Mouse (Mus musculus): ENCODE measurements around the gene Lsm6. TPM values are rescaled to one million over a fixed set of nuclear protein-coding genes. Genes with fewer than 3 reads are reported as not detected.

Gene Lsm6
- polyA plus RNA-seq (2012; rRNA removed), result 4.2 and 8.5 TPM in 2 replicates

DNA sequence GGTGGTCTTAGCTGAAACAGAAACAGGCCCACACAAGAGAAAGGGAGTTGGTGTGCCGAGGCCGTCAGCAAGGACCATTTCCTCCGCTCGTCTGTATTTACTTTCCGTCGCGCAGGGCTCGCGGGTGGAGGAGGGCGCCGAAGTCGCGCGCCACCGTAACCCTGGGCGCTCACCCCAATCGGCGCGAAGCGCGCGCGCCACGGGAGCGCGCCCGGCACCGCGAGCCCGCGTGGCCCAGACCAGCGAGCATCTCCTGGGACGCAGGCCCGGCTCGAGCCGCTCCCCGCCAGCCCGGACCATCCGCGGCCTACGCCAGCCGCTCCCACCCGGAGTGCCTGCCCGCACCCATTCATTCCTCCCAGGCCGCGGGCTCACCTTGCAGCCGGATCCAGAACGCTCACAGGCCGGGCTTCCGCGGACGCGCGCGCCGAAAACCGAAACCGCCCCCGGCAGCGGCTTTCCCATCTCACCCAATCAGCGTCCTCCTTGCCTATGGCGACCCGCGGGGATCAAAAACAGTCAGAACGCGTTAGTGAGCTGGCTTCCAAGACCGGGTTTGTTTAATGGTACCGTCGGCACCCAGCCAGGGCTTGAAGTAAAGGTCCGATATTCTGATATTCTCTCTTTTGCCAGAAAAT lies at the start of gene Lsm6:
Gene Lsm6, minus strand, starts transcription at position 468 of the 638 bp plus-strand sequence.
- Histone ChIP-seq H3K4me1 (ENCODE audit: control insufficient read depth, insufficient read depth, low read length) (peaks cover 9% of the 10 kb centered on the region), H3K4me3 (replicated peaks; ENCODE audit: extremely low read depth, low read depth, low read length) (peak within 1 kb of the TSS; percentile 89)
- WGBS, result under 1% methylated on average over 67 of the region's 70 CpGs
- TF ChIP-seq POLR2A (IDR thresholded peaks at IDR 0.05; ENCODE audit: borderline replicate concordance, extremely low read depth, low read depth, low read length) (peak; percentile 62; the same call in 1 of the 2 replicates), CTCF (IDR thresholded peaks at IDR 0.05; ENCODE audit: insufficient read depth, low read length) (no peak)
- peak; percentile 99 for DNase-seq

DNA sequence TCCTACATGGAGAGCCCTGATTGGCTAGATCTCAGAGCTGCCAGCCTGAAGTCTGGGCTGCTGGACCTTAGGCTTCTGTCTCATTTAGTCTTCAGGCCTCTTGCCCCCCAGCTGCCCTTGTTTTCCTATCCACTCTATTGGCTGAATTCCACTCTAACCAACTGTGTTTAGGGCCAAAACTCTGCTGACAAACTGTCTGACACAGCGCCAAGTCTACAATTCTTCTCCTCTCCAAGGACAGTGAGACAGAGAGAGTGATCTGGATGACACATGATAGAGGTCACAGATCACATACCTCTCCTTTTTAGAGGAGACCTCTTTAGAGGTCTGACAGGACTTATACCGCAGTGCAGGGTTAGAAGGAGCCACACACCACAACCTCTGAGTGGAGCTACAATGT lies 46.1 kb upstream of the Lsm6 start:
- Histone ChIP-seq H3K4me1 (ENCODE audit: control insufficient read depth, insufficient read depth, low read length) (no peaks in the 10 kb centered on the region), H3K4me3 (replicated peaks; ENCODE audit: extremely low read depth, low read depth, low read length) (no peak overlapping the region)
- 80% methylated on average over 2 of the region's 2 CpGs for WGBS
- TF ChIP-seq CTCF (IDR thresholded peaks at IDR 0.05; ENCODE audit: insufficient read depth, low read length) (no peak), POLR2A (IDR thresholded peaks at IDR 0.05; ENCODE audit: borderline replicate concordance, extremely low read depth, low read depth, low read length) (no peak)
- no peak for DNase-seq

DNA sequence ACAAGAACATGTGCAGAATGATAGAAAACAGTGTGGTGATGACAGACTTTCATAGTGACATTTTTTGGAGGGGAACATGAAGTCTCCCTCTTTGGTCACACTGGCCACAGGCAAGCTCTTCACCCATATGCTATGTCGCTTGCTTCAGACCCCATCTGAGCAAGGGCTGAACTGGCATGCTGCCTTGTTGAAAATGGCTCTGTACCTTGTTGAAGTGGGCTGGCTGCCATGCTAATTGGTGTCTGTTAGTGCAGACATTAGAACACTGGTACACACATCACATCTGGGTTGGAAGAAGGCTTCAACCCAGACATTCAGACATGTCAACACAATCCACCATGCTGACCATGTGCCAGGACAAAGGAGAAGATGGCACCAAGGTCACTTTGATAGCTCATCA lies 42.1 kb upstream of the Lsm6 start:
- 77% methylated on average over 1 of the region's 1 CpGs for WGBS

DNA sequence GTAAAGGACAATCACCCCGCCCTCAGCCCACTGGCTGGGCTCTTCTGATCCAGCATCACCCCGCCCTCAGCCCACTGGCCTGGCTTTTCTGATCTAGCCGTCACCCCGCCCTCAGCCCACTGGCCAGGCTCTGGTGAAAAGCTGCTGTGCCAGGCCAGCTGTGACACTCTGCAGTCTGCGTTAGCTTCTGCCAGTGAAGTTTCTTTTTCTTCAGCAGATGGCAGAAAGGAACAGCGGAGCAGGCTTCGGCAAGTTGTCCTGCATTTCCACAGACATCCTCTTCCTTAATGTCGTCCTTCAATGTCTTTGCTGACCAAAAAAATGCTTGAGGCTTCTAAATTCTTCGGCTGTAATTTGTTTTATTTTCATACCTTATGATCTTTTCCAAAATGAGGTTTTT lies 41.1 kb upstream of the Lsm6 start:
- whole genome bisulfite sequencing, result 59% methylated on average over 9 of the region's 9 CpGs
- TF ChIP-seq POLR2A (IDR thresholded peaks at IDR 0.05; ENCODE audit: borderline replicate concordance, extremely low read depth, low read depth, low read length) (no peak), CTCF (IDR thresholded peaks at IDR 0.05; ENCODE audit: insufficient read depth, low read length) (no peak)

More for the DNA sequence above, 42.1 kb upstream of the Lsm6 start:
- TF ChIP-seq POLR2A (IDR thresholded peaks at IDR 0.05; ENCODE audit: borderline replicate concordance, extremely low read depth, low read depth, low read length) (no peak), CTCF (IDR thresholded peaks at IDR 0.05; ENCODE audit: insufficient read depth, low read length) (no peak)
- no peak overlapping the region for H3K4me3 ChIP-seq (replicated peaks; ENCODE audit: extremely low read depth, low read depth, low read length)
- DNase-seq, result no peak
- H3K4me1 ChIP-seq (ENCODE audit: control insufficient read depth, insufficient read depth, low read length), result no peaks in the 10 kb centered on the region

DNA sequence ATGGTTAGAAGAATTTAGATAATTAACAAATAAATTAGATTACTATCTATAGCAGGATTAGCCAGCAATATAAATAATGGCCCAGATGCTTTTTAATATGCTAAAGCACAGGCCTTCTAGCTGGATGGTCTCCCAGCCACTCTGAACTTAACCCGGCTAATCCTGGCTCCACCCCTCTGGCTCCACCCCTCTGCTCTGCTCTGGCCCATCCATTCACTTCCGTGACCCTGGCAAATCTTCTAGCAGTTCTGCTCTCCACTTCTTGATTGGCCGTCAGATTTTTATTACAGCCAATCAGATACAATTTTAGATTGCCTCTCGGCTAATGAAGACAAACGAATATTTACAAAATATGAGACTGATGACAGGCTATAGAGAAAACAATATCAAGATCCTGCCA lies 39.8 kb upstream of the Lsm6 start:
- WGBS, result 55% methylated on average over 5 of the region's 5 CpGs
- H3K4me3 ChIP-seq (replicated peaks; ENCODE audit: extremely low read depth, low read depth, low read length), result no peak overlapping the region
- DNase-seq, result no peak
- TF ChIP-seq POLR2A (IDR thresholded peaks at IDR 0.05; ENCODE audit: borderline replicate concordance, extremely low read depth, low read depth, low read length) (no peak), CTCF (IDR thresholded peaks at IDR 0.05; ENCODE audit: insufficient read depth, low read length) (no peak)
- no peaks in the 10 kb centered on the region for H3K4me1 ChIP-seq (ENCODE audit: control insufficient read depth, insufficient read depth, low read length)

More for the DNA sequence above, 41.1 kb upstream of the Lsm6 start:
- H3K4me3 ChIP-seq (replicated peaks; ENCODE audit: extremely low read depth, low read depth, low read length), result no peak overlapping the region
- no peak for DNase-seq
- no peaks in the 10 kb centered on the region for H3K4me1 ChIP-seq (ENCODE audit: control insufficient read depth, insufficient read depth, low read length)

DNA sequence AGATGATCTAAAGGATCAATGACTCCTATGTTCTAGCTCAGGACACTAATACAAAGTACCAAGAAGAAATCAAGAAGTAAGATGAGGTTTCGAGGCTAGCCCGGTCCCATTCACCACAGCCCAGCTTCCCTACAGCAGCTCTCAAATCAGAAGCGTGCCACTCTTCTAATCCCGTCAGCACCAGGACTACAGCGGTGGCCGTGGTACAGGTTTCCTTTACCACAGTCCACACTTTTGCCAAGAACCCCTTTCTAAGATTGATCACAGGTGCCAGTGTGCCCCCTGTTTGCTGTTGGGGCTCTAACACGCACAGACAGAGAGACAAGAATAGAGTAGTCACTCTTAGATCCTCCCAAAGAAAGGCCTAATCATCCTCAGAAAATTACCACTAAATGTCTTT lies 36.5 kb upstream of the Lsm6 start:
- WGBS, result 86% methylated on average over 7 of the region's 7 CpGs
- H3K4me3 ChIP-seq (replicated peaks; ENCODE audit: extremely low read depth, low read depth, low read length), result no peak overlapping the region
- no peaks in the 10 kb centered on the region for H3K4me1 ChIP-seq (ENCODE audit: control insufficient read depth, insufficient read depth, low read length)
- TF ChIP-seq CTCF (IDR thresholded peaks at IDR 0.05; ENCODE audit: insufficient read depth, low read length), result no peak
- TF ChIP-seq POLR2A (IDR thresholded peaks at IDR 0.05; ENCODE audit: borderline replicate concordance, extremely low read depth, low read depth, low read length), result no peak
- DNase-seq, result no peak

DNA sequence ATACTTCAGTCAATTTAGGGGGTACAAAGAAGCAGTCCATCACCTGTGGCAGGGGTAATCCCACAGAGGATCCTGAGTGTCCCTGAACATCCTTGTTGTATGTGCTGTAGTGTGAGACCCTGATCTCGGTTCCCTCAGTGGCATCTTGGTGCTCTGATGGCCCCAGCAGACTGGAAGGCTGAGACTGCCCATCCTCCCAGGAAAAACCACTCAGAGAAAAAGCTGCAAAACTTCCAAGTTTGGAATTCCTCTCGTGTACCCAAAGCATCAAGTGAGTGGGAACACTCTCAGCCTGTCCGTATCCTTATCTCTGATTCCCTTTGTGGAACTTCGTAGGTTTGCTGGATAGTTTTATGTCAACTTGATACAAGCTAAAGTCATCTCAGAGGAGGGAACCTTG lies 31.3 kb upstream of the Lsm6 start:
- WGBS, result 75% methylated on average over 4 of the region's 4 CpGs
- no peaks in the 10 kb centered on the region for H3K4me1 ChIP-seq (ENCODE audit: control insufficient read depth, insufficient read depth, low read length)
- no peak for DNase-seq
- no peak overlapping the region for H3K4me3 ChIP-seq (replicated peaks; ENCODE audit: extremely low read depth, low read depth, low read length)
- TF ChIP-seq POLR2A (IDR thresholded peaks at IDR 0.05; ENCODE audit: borderline replicate concordance, extremely low read depth, low read depth, low read length), result no peak
- no peak for TF ChIP-seq CTCF (IDR thresholded peaks at IDR 0.05; ENCODE audit: insufficient read depth, low read length)

DNA sequence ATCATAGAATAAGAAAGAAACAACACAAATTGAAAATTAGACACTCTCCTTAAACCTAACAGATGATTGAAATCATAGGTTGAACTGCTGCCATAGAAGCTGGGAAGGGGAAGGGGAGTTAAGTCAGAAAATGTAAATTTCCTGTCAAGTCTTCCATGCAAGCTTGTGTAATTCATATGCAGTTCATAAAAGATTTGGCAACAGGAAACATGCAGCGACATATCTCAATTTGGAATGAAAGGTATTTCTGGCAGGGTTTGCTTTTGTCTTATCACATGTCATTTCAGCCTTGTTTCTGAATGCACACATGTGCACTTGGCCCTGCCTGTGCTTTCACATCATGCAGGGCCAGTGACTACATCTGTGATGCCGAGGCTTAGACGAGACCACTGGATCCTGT lies 26.3 kb upstream of the Lsm6 start:
- no peaks in the 10 kb centered on the region for H3K4me1 ChIP-seq (ENCODE audit: control insufficient read depth, insufficient read depth, low read length)
- no peak for TF ChIP-seq POLR2A (IDR thresholded peaks at IDR 0.05; ENCODE audit: borderline replicate concordance, extremely low read depth, low read depth, low read length)
- TF ChIP-seq CTCF (IDR thresholded peaks at IDR 0.05; ENCODE audit: insufficient read depth, low read length), result no peak
- WGBS, result 56% methylated on average over 3 of the region's 3 CpGs
- DNase-seq, result no peak
- no peak overlapping the region for H3K4me3 ChIP-seq (replicated peaks; ENCODE audit: extremely low read depth, low read depth, low read length)

DNA sequence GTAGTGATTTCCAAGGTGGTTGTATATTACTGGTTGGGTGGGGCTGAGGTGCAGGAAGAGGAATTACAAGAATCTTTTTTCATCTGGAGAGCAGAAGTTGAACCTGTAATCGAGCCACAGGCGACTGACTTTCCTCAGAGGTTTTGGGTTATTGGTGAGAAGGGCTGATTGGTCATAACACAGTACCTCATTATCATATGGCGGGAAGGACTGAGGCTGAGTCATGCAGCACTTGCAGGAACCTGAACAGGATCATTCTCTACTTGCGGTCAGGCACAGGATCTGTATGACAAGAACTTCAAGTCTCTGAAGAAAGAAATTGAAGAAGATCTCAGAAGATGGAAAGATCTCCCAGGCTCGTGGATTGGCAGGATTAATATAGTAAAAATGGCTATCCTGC lies 23.6 kb upstream of the Lsm6 start:
- Histone ChIP-seq H3K4me1 (ENCODE audit: control insufficient read depth, insufficient read depth, low read length) (no peaks in the 10 kb centered on the region), H3K4me3 (replicated peaks; ENCODE audit: extremely low read depth, low read depth, low read length) (no peak overlapping the region)
- WGBS, result 78% methylated on average over 5 of the region's 5 CpGs
- DNase-seq, result no peak
- TF ChIP-seq POLR2A (IDR thresholded peaks at IDR 0.05; ENCODE audit: borderline replicate concordance, extremely low read depth, low read depth, low read length) (no peak), CTCF (IDR thresholded peaks at IDR 0.05; ENCODE audit: insufficient read depth, low read length) (no peak)

DNA sequence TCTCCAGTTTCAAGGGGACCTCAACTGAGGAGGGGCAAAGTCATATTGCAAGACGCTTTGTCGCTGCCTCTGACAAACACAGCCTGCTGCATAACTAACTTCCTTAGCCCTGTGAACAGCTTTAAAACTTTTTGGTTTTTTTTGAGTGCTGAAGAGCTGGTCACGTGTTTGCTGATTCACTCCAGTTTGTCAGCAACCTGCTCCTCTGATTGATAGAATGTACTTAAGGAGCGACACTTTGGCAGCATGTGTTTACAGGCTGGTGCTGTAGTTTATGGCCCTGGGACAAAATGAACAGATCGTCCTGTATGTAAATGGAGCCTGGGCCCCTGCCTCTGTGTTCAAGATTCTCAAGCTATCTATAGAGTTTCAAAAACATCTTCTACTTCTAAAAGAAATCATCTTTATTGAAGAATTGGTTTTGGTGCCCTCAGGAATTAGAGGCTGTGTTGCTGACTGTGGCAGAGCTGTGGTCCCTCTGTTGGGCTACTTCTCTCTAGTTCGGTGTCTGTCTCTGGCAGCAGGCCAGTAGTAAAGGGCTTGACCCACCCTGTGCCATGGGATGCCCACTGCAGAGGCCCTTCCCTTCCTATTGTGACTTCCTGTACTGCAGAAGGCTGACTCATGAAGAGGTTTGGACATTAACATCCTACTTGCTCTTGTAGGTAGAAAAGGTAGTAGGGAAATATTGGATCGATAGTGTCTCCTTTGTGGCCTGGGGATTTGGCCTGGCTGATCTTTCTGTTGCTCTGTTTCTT lies 17.9 kb upstream of the Lsm6 start:
- Histone ChIP-seq H3K4me1 (ENCODE audit: control insufficient read depth, insufficient read depth, low read length) (no peaks in the 10 kb centered on the region), H3K4me3 (replicated peaks; ENCODE audit: extremely low read depth, low read depth, low read length) (no peak overlapping the region)
- TF ChIP-seq POLR2A (IDR thresholded peaks at IDR 0.05; ENCODE audit: borderline replicate concordance, extremely low read depth, low read depth, low read length), result no peak
- TF ChIP-seq CTCF (IDR thresholded peaks at IDR 0.05; ENCODE audit: insufficient read depth, low read length), result no peak
- 63% methylated on average over 7 of the region's 7 CpGs for WGBS
- DNase-seq, result no peak
